Mouse (Mus musculus): ENCODE data around the gene Samd4b. TPM values are rescaled to one million over a fixed set of nuclear protein-coding genes. Genes with fewer than 3 reads are reported as not detected.

Gene Samd4b
- total and polyA plus RNA-seq, 3 experiments = 4.4 to 88.8 (median 75.9) TPM

- ATAC-seq (ENCODE audit: extremely low read depth, insufficient number of reproducible peaks, low FRiP score, poor library complexity, severe bottlenecking) (no peak), DNase-seq (ENCODE audit: low spot score) (no peak)
- Histone ChIP-seq H3K4me1 (ENCODE audit: insufficient read depth, low read depth, low read length) (peaks cover 23% of the 10 kb centered on the region), H3K27me3 (ENCODE audit: insufficient read depth, low read length) (peaks cover 11% of the 10 kb centered on the region; the same call in 1 of the 2 replicates), H3K9me3 (replicated peaks) (no peaks in the 10 kb centered on the region), H3K4me3 (ENCODE audit: low read depth, low read length) (no peak overlapping the region), H3K36me3 (replicated peaks) (peaks cover 5% of the 10 kb centered on the region)
- TF ChIP-seq GATA2 (IDR thresholded peaks at IDR 0.05; ENCODE audit: borderline replicate concordance, low read depth, low read length) = no peak
- no peak for TF ChIP-seq CTCF (IDR thresholded peaks at IDR 0.05; ENCODE audit: low read depth, low read length)
- no peak for TF ChIP-seq TAL1 (conservative IDR thresholded peaks at IDR 0.05; ENCODE audit: low read depth, low read length)
- no peak for TF ChIP-seq POLR2AphosphoS5 (IDR thresholded peaks at IDR 0.05; ENCODE audit: insufficient replicate concordance, low read depth, low read length)
- no peak for TF ChIP-seq GATA1 (IDR thresholded peaks at IDR 0.05; ENCODE audit: borderline replicate concordance, low read length)
These were observed 153.5 kb downstream of the Samd4b start for GRCm38 (mm10) chr7:28444344-28444974.

- no peak overlapping the region for H3K4me3 ChIP-seq (ENCODE audit: low read depth, low read length)
- peaks cover 23% of the 10 kb centered on the region for H3K4me1 ChIP-seq (ENCODE audit: insufficient read depth, low read depth, low read length)
- peaks cover 11% of the 10 kb centered on the region; the same call in 1 of the 2 replicates for H3K27me3 ChIP-seq (ENCODE audit: insufficient read depth, low read length)
- ATAC-seq (ENCODE audit: extremely low read depth, insufficient number of reproducible peaks, low FRiP score, poor library complexity, severe bottlenecking) = peak; percentile 69
- peak; percentile 33 for DNase-seq (ENCODE audit: low spot score)
- TF ChIP-seq POLR2AphosphoS5 (IDR thresholded peaks at IDR 0.05; ENCODE audit: insufficient replicate concordance, low read depth, low read length) (no peak), GATA1 (IDR thresholded peaks at IDR 0.05; ENCODE audit: borderline replicate concordance, low read length) (no peak), GATA2 (IDR thresholded peaks at IDR 0.05; ENCODE audit: borderline replicate concordance, low read depth, low read length) (no peak), CTCF (IDR thresholded peaks at IDR 0.05; ENCODE audit: low read depth, low read length) (no peak), TAL1 (conservative IDR thresholded peaks at IDR 0.05; ENCODE audit: low read depth, low read length) (no peak)
- no peaks in the 10 kb centered on the region for H3K9me3 ChIP-seq (replicated peaks)
- peaks cover 5% of the 10 kb centered on the region for H3K36me3 ChIP-seq (replicated peaks)
These were observed 155.3 kb downstream of the Samd4b start for GRCm38 (mm10) chr7:28442688-28443087.

- Histone ChIP-seq H3K36me3 (replicated peaks) (peaks cover 5% of the 10 kb centered on the region), H3K27me3 (ENCODE audit: insufficient read depth, low read length) (peaks cover 11% of the 10 kb centered on the region; the same call in 1 of the 2 replicates), H3K9me3 (replicated peaks) (no peaks in the 10 kb centered on the region), H3K4me3 (ENCODE audit: low read depth, low read length) (no peak overlapping the region), H3K4me1 (ENCODE audit: insufficient read depth, low read depth, low read length) (peaks cover 30% of the 10 kb centered on the region)
- DNase-seq (ENCODE audit: low spot score) (no peak), ATAC-seq (ENCODE audit: extremely low read depth, insufficient number of reproducible peaks, low FRiP score, poor library complexity, severe bottlenecking) (no peak)
- TF ChIP-seq GATA2 (IDR thresholded peaks at IDR 0.05; ENCODE audit: borderline replicate concordance, low read depth, low read length) = no peak
- no peak for TF ChIP-seq POLR2AphosphoS5 (IDR thresholded peaks at IDR 0.05; ENCODE audit: insufficient replicate concordance, low read depth, low read length)
- TF ChIP-seq GATA1 (IDR thresholded peaks at IDR 0.05; ENCODE audit: borderline replicate concordance, low read length) = no peak
- no peak for TF ChIP-seq CTCF (IDR thresholded peaks at IDR 0.05; ENCODE audit: low read depth, low read length)
- no peak for TF ChIP-seq TAL1 (conservative IDR thresholded peaks at IDR 0.05; ENCODE audit: low read depth, low read length)
These were observed 156.0 kb downstream of the Samd4b start for GRCm38 (mm10) chr7:28441776-28442485.

GRCm38 (mm10) chr7:28440739-28441138 is 157.2 kb downstream of the Samd4b start:
- H3K4me3 ChIP-seq (ENCODE audit: low read depth, low read length) = peak overlapping the region; percentile 31
- peaks cover 8% of the 10 kb centered on the region; the same call in 1 of the 2 replicates for H3K27me3 ChIP-seq (ENCODE audit: insufficient read depth, low read length)
- peaks cover 35% of the 10 kb centered on the region for H3K4me1 ChIP-seq (ENCODE audit: insufficient read depth, low read depth, low read length)
- DNase-seq (ENCODE audit: low spot score) (peak; percentile 64), ATAC-seq (ENCODE audit: extremely low read depth, insufficient number of reproducible peaks, low FRiP score, poor library complexity, severe bottlenecking) (no peak)
- H3K9me3 ChIP-seq (replicated peaks) = no peaks in the 10 kb centered on the region
- TF ChIP-seq CTCF (IDR thresholded peaks at IDR 0.05; ENCODE audit: low read depth, low read length) (no peak), GATA1 (IDR thresholded peaks at IDR 0.05; ENCODE audit: borderline replicate concordance, low read length) (no peak), TAL1 (conservative IDR thresholded peaks at IDR 0.05; ENCODE audit: low read depth, low read length) (no peak)
- peaks cover 5% of the 10 kb centered on the region for H3K36me3 ChIP-seq (replicated peaks)

- H3K27me3 ChIP-seq (ENCODE audit: insufficient read depth, low read length) = no peaks in the 10 kb centered on the region
- no peaks in the 10 kb centered on the region for H3K36me3 ChIP-seq (replicated peaks)
- DNase-seq (ENCODE audit: low spot score) = no peak
- ATAC-seq (ENCODE audit: extremely low read depth, insufficient number of reproducible peaks, low FRiP score, poor library complexity, severe bottlenecking) = no peak
- no peak for TF ChIP-seq POLR2AphosphoS5 (IDR thresholded peaks at IDR 0.05; ENCODE audit: insufficient replicate concordance, low read depth, low read length)
- TF ChIP-seq GATA1 (IDR thresholded peaks at IDR 0.05; ENCODE audit: borderline replicate concordance, low read length) = no peak
- no peak for TF ChIP-seq CTCF (IDR thresholded peaks at IDR 0.05; ENCODE audit: low read depth, low read length)
- TF ChIP-seq TAL1 (conservative IDR thresholded peaks at IDR 0.05; ENCODE audit: low read depth, low read length) = no peak
- TF ChIP-seq GATA2 (IDR thresholded peaks at IDR 0.05; ENCODE audit: borderline replicate concordance, low read depth, low read length) = no peak
- no peaks in the 10 kb centered on the region for H3K9me3 ChIP-seq (replicated peaks)
- H3K4me1 ChIP-seq (ENCODE audit: insufficient read depth, low read depth, low read length) = peaks cover 48% of the 10 kb centered on the region
- no peak overlapping the region for H3K4me3 ChIP-seq (ENCODE audit: low read depth, low read length)
These were observed 159.2 kb downstream of the Samd4b start for GRCm38 (mm10) chr7:28438771-28439170.

- DNase-seq (ENCODE audit: low spot score) = no peak
- H3K36me3 ChIP-seq (replicated peaks) = peaks cover 6% of the 10 kb centered on the region
- H3K9me3 ChIP-seq (replicated peaks) = no peaks in the 10 kb centered on the region
- TF ChIP-seq GATA1 (IDR thresholded peaks at IDR 0.05; ENCODE audit: borderline replicate concordance, low read length) (no peak), TAL1 (conservative IDR thresholded peaks at IDR 0.05; ENCODE audit: low read depth, low read length) (no peak), POLR2AphosphoS5 (IDR thresholded peaks at IDR 0.05; ENCODE audit: insufficient replicate concordance, low read depth, low read length) (no peak), GATA2 (IDR thresholded peaks at IDR 0.05; ENCODE audit: borderline replicate concordance, low read depth, low read length) (no peak), CTCF (IDR thresholded peaks at IDR 0.05; ENCODE audit: low read depth, low read length) (no peak)
- peaks cover 54% of the 10 kb centered on the region for H3K4me1 ChIP-seq (ENCODE audit: insufficient read depth, low read depth, low read length)
- ATAC-seq (ENCODE audit: extremely low read depth, insufficient number of reproducible peaks, low FRiP score, poor library complexity, severe bottlenecking) = no peak
- H3K4me3 ChIP-seq (ENCODE audit: low read depth, low read length) = no peak overlapping the region
- no peaks in the 10 kb centered on the region for H3K27me3 ChIP-seq (ENCODE audit: insufficient read depth, low read length)
These were observed 160.0 kb downstream of the Samd4b start for GRCm38 (mm10) chr7:28437964-28438363.
